Mouse (Mus musculus) bone marrow macrophage, adult 2 months (primary cell): Measurements from ENCODE around the gene Parva.

ENCODE experiments used
- CTCF ChIP-seq: IDR thresholded peaks from 2 replicates; pipeline ENCODE4 v1.5.1; 2012; ENCODE audit warnings: low read depth, mild to moderate bottlenecking, low read length, moderate library complexity
- POLR2A ChIP-seq: IDR thresholded peaks from 2 replicates; pipeline ENCODE4 v1.6.1; 2012; ENCODE audit warnings: mild to moderate bottlenecking, low read depth, low read length, borderline replicate concordance

GRCm38 (mm10) chr7:112423438-112423837 is 3.9 kb upstream of the Parva start:
- TF ChIP-seq CTCF (no peak), POLR2A (no peak)
